Mouse (Mus musculus): Measurements from ENCODE around the gene Ets1. TPM values are rescaled to one million over a fixed set of nuclear protein-coding genes. Genes with fewer than 3 reads are reported as not detected.

Ets1 gene
- polyA plus RNA-seq, 1 experiment from 2014 or later: 40.8 TPM

DNA sequence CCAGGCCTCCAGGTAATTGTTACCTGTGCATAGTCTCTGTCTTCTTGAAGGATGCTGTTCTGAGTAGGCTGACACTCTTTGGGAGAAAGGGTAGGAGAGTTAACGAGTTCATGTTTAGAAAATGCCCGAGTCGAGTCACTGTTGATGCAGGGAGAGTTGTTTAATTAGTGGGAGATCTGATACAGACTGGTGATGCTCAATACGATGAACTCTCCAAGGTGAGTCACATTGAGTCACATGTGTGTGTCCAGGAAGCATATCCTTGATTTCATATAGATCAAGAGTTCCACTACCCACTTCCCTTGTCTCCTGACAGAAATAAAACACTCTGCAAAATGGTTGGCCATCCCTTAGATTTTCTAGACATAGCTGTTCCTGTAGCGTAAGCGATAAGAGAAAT, 72.5 kb downstream of the Ets1 start:
- Histone ChIP-seq H3K27me3 (no peaks in the 10 kb centered on the region), H3K9me3 (no peaks in the 10 kb centered on the region), H3K4me3 (no peak overlapping the region), H3K27ac (no peak overlapping the region), H3K4me2 (no peak overlapping the region), H3K4me1 (peaks cover 65% of the 10 kb centered on the region), H3K36me3 (no peaks in the 10 kb centered on the region), H3K9ac (no peak overlapping the region)
- no peak for ATAC-seq (ENCODE audit: insufficient number of reproducible peaks, insufficient read depth, low FRiP score, low TSS enrichment, low read depth)
- 72% methylated on average over 6 of the region's 6 CpGs for WGBS

GRCm38 (mm10) chr9:32709359-32709758, 73.3 kb downstream of the Ets1 start:
- Histone ChIP-seq H3K27ac (peak overlapping the region; percentile 23; the same call in 1 of the 2 replicates), H3K9ac (no peak overlapping the region), H3K4me3 (no peak overlapping the region), H3K9me3 (no peaks in the 10 kb centered on the region), H3K4me2 (peak overlapping the region; percentile 18), H3K4me1 (peaks cover 74% of the 10 kb centered on the region), H3K36me3 (no peaks in the 10 kb centered on the region), H3K27me3 (no peaks in the 10 kb centered on the region)
- WGBS: 6% methylated on average over 5 of the region's 5 CpGs
- no peak for ATAC-seq (ENCODE audit: insufficient number of reproducible peaks, insufficient read depth, low FRiP score, low TSS enrichment, low read depth)

- H3K27ac ChIP-seq: peak overlapping the region; percentile 23; the same call in 1 of the 2 replicates
- H3K4me1 ChIP-seq: peaks cover 81% of the 10 kb centered on the region
- no peak for ATAC-seq (ENCODE audit: insufficient number of reproducible peaks, insufficient read depth, low FRiP score, low TSS enrichment, low read depth)
- H3K4me2 ChIP-seq: peak overlapping the region; percentile 18
- no peaks in the 10 kb centered on the region for H3K27me3 ChIP-seq
- H3K9ac ChIP-seq: no peak overlapping the region
- no peaks in the 10 kb centered on the region for H3K9me3 ChIP-seq
- H3K4me3 ChIP-seq: no peak overlapping the region
- WGBS: 67% methylated on average over 17 of the region's 17 CpGs
- H3K36me3 ChIP-seq: no peaks in the 10 kb centered on the region
These were observed 74.0 kb downstream of the Ets1 start for GRCm38 (mm10) chr9:32709764-32710734.

DNA sequence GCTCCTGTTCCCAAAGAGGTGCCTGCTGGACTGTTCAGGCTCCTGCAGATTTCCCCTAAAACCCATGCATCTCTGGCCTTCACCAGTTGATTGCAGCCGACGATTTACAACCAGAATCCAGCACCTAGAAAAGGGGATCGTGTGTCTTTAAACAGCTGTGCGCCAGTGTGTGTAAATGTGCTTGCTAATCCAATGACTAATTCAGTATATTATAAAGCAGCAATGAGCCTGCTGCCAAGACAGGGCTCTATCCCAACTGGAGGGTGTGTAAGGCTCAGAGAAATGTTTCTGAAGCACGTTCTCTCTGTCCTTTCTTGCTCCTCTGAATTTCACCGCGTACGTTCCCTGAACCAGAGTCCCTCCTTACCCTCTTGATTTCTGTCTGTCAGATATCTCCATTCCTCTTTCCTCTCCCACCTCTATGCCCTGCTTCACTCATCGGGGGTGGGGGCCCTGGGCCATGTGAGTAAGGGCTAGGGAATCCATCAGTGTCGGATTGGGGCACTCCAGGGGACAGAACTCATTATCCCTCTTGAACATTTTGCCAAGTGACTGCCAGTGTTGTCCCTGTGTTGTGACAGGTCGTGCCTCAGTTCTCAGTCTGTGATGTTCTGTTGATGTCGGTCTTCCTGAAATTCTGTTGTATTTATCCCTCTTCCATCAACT, 75.1 kb downstream of the Ets1 start:
- Histone ChIP-seq H3K9ac (no peak overlapping the region), H3K4me2 (no peak overlapping the region), H3K27ac (no peak overlapping the region), H3K36me3 (no peaks in the 10 kb centered on the region), H3K9me3 (no peaks in the 10 kb centered on the region), H3K27me3 (no peaks in the 10 kb centered on the region), H3K4me3 (no peak overlapping the region), H3K4me1 (peaks cover 88% of the 10 kb centered on the region)
- ATAC-seq (ENCODE audit: insufficient number of reproducible peaks, insufficient read depth, low FRiP score, low TSS enrichment, low read depth): no peak
- 73% methylated on average over 12 of the region's 12 CpGs for WGBS

DNA sequence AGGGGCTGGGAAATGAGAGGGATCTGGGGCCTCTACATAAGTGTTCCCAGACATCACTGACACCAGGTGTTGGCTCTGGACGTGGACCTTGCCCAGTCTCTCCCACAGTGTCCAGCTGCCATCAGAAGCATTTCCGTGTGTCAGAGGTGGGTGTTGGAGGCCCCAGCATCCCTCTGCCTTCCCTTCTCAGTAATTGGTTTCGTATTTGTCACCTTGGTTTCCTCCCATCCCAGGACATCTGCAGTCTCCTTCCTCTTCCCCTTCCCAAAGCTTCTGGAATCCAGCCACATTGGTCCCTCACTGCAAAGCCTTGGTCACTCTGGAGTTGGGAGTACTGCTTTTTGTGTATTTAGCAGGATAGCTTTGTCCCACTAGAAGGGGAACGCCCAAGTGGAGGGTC, 75.7 kb downstream of the Ets1 start:
- no peak overlapping the region for H3K27ac ChIP-seq
- no peak overlapping the region for H3K9ac ChIP-seq
- WGBS: 73% methylated on average over 4 of the region's 4 CpGs
- H3K9me3 ChIP-seq: no peaks in the 10 kb centered on the region
- peaks cover 90% of the 10 kb centered on the region for H3K4me1 ChIP-seq
- no peaks in the 10 kb centered on the region for H3K36me3 ChIP-seq
- no peak overlapping the region for H3K4me2 ChIP-seq
- no peak overlapping the region for H3K4me3 ChIP-seq
- no peak for ATAC-seq (ENCODE audit: insufficient number of reproducible peaks, insufficient read depth, low FRiP score, low TSS enrichment, low read depth)
- H3K27me3 ChIP-seq: no peaks in the 10 kb centered on the region

- ATAC-seq (ENCODE audit: insufficient number of reproducible peaks, insufficient read depth, low FRiP score, low TSS enrichment, low read depth): no peak
- Histone ChIP-seq H3K4me3 (no peak overlapping the region), H3K27me3 (no peaks in the 10 kb centered on the region), H3K9me3 (no peaks in the 10 kb centered on the region), H3K4me1 (peaks cover 92% of the 10 kb centered on the region), H3K27ac (no peak overlapping the region), H3K9ac (no peak overlapping the region), H3K36me3 (no peaks in the 10 kb centered on the region), H3K4me2 (no peak overlapping the region)
- 67% methylated on average over 7 of the region's 7 CpGs for WGBS
These were observed 76.4 kb downstream of the Ets1 start for GRCm38 (mm10) chr9:32712383-32712910.

DNA sequence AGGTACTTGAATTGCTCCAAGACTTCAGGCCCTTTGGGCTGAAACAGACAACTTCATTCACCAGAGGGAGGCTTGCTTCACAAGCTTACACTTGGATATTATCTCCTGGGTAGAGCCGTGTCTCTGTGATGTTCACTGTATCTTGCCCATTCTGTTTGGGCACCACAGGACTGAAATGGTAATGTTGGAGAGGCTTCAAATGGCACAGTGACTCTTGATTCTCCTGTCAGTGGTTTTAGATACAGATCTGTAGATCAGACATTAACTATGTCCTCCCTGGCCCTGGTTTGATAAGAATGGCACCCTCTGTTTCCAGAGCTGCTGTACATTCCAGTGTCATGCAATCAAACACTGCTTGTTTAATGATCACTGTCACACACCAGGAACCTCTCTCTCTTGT, 77.1 kb downstream of the Ets1 start:
- H3K9ac ChIP-seq: no peak overlapping the region
- no peaks in the 10 kb centered on the region for H3K9me3 ChIP-seq
- no peaks in the 10 kb centered on the region for H3K36me3 ChIP-seq
- 91% methylated on average over 1 of the region's 1 CpGs for WGBS
- ATAC-seq (ENCODE audit: insufficient number of reproducible peaks, insufficient read depth, low FRiP score, low TSS enrichment, low read depth): no peak
- H3K4me1 ChIP-seq: peaks cover 96% of the 10 kb centered on the region
- no peak overlapping the region for H3K27ac ChIP-seq
- no peaks in the 10 kb centered on the region for H3K27me3 ChIP-seq
- H3K4me3 ChIP-seq: no peak overlapping the region
- H3K4me2 ChIP-seq: no peak overlapping the region

DNA sequence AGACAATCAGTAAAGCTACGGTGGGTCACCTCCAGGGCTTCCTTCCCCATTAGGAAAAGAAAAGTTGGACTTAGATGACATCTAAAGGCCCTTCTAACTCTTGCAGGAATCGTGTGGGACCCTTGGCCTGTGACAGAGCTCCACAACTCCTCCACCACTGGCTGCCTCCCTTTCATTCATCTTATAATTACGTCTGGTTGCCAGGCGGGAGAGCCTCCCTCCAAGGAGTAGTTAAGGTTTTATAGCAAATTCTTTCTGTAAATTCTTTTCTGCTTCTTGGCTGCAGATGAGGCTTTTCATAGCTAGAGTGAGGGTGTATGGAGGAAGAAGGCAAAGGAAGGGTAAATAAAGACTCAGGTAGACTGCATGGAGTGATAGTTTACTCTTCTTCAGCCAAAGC, 77.8 kb downstream of the Ets1 start:
- no peak overlapping the region for H3K9ac ChIP-seq
- H3K36me3 ChIP-seq: no peaks in the 10 kb centered on the region
- H3K9me3 ChIP-seq: no peaks in the 10 kb centered on the region
- H3K4me3 ChIP-seq: no peak overlapping the region
- H3K27ac ChIP-seq: no peak overlapping the region; the same call in 1 of the 2 replicates
- peaks cover 94% of the 10 kb centered on the region for H3K4me1 ChIP-seq
- no peak overlapping the region for H3K4me2 ChIP-seq
- 37% methylated on average over 4 of the region's 4 CpGs for WGBS
- ATAC-seq (ENCODE audit: insufficient number of reproducible peaks, insufficient read depth, low FRiP score, low TSS enrichment, low read depth): no peak
- no peaks in the 10 kb centered on the region for H3K27me3 ChIP-seq

- WGBS: 47% methylated on average over 7 of the region's 7 CpGs
- no peaks in the 10 kb centered on the region for H3K9me3 ChIP-seq
- H3K27me3 ChIP-seq: no peaks in the 10 kb centered on the region
- H3K27ac ChIP-seq: no peak overlapping the region
- no peaks in the 10 kb centered on the region for H3K36me3 ChIP-seq
- no peak overlapping the region for H3K9ac ChIP-seq
- H3K4me2 ChIP-seq: no peak overlapping the region
- ATAC-seq (ENCODE audit: insufficient number of reproducible peaks, insufficient read depth, low FRiP score, low TSS enrichment, low read depth): no peak
- peaks cover 94% of the 10 kb centered on the region for H3K4me1 ChIP-seq
- H3K4me3 ChIP-seq: no peak overlapping the region
These were observed 78.5 kb downstream of the Ets1 start for GRCm38 (mm10) chr9:32714487-32714886.

DNA sequence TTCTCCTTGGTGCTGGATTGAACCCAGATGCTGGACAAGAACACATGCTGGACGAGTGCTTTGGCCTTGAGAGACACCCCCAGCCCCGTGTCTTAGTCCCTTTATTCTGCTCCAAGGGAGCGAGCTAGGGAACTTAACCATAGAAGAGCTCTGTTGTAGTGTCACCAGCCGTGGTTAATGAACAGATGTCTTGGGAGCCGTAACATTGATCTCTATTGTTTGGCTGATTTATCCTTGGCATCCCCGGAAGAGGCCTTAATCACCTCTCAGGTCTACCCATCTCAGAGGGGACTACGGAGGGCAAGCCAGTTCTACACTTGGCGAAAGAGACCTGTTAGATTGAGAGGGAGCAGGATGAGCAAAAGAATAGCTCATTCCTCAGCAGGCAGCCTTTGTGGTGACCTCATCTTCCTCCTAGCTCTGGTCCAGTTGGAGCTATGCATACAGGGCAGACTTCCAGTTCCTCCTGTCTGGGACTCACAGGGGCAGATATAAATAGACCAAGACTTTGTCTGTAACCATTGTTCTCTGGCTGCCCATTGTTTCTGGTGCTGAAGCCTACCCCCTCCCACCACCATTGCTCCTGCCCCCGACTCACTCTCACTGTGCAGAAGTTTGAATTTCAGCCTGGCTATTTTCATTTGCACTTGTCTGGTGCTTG, 79.9 kb downstream of the Ets1 start:
- Histone ChIP-seq H3K27me3 (no peaks in the 10 kb centered on the region), H3K27ac (no peak overlapping the region)
- WGBS: 37% methylated on average over 9 of the region's 9 CpGs

GRCm38 (mm10) chr9:32717268-32717920, 81.4 kb downstream of the Ets1 start:
- no peaks in the 10 kb centered on the region for H3K9me3 ChIP-seq
- ATAC-seq (ENCODE audit: insufficient number of reproducible peaks, insufficient read depth, low FRiP score, low TSS enrichment, low read depth): no peak
- WGBS: 64% methylated on average over 12 of the region's 12 CpGs
- H3K4me3 ChIP-seq: no peak overlapping the region
- H3K27me3 ChIP-seq: no peaks in the 10 kb centered on the region
- no peaks in the 10 kb centered on the region for H3K36me3 ChIP-seq
- H3K27ac ChIP-seq: peak overlapping the region; percentile 71
- no peak overlapping the region for H3K4me2 ChIP-seq
- H3K4me1 ChIP-seq: peaks cover 91% of the 10 kb centered on the region
- H3K9ac ChIP-seq: no peak overlapping the region

More for the DNA sequence above, 79.9 kb downstream of the Ets1 start:
- ATAC-seq (ENCODE audit: insufficient number of reproducible peaks, insufficient read depth, low FRiP score, low TSS enrichment, low read depth): no peak
- no peaks in the 10 kb centered on the region for H3K36me3 ChIP-seq
- peaks cover 94% of the 10 kb centered on the region for H3K4me1 ChIP-seq
- H3K9ac ChIP-seq: no peak overlapping the region
- H3K4me2 ChIP-seq: no peak overlapping the region
- no peak overlapping the region for H3K4me3 ChIP-seq
- H3K9me3 ChIP-seq: no peaks in the 10 kb centered on the region

Measured in embryonic facial prominence, embryonic 13.5 days (tissue).